ENCODE assay signal across 8 mouse cellular contexts in genomic region chr8:84722530-84722849, GRCm38 (mm10). TPM values are rescaled to one million over a fixed set of nuclear protein-coding genes. Genes with fewer than 3 reads are reported as not detected.
DNase-seq lines count a peak whose midpoint lies in the region; ATAC-seq and TF ChIP-seq lines count a peak whose summit lies in the region.

No protein-coding gene starts in this region.

- no peak overlapping the region for H3K4me3 ChIP-seq in left cerebral cortex, adult 2 months
- H3K4me3 ChIP-seq in embryonic facial prominence, embryonic 15.5 days (replicated peaks): no peak overlapping the region
- H3K4me3 ChIP-seq in intestine, embryonic 16.5 days (ENCODE audit: low read length): no peak overlapping the region
- no peak overlapping the region for H3K4me3 ChIP-seq in neural tube, embryonic 13.5 days

- H3K9ac ChIP-seq in embryonic facial prominence, embryonic 15.5 days: no peak overlapping the region
- H3K9ac ChIP-seq in intestine, embryonic 16.5 days (ENCODE audit: low read depth, low read length): peak overlapping the region; percentile 23; the same call in 1 of the 2 replicates
- H3K9ac ChIP-seq in neural tube, embryonic 13.5 days: 0 out of 2 replicates have a peak overlapping the region, but pooled peaks have one; percentile 52

- H3K36me3 ChIP-seq in embryonic facial prominence, embryonic 15.5 days: peaks cover 65% of the 10 kb centered on the region
- H3K36me3 ChIP-seq in intestine, embryonic 16.5 days (ENCODE audit: control insufficient read depth, insufficient read depth, low read length): no peaks in the 10 kb centered on the region; the same call in 1 of the 2 replicates
- H3K36me3 ChIP-seq in neural tube, embryonic 13.5 days: peaks cover 44% of the 10 kb centered on the region; the same call in 1 of the 2 replicates

- peaks cover 80% of the 10 kb centered on the region for H3K4me1 ChIP-seq in embryonic facial prominence, embryonic 15.5 days
- peaks cover 46% of the 10 kb centered on the region for H3K4me1 ChIP-seq in intestine, embryonic 16.5 days (ENCODE audit: control insufficient read depth, insufficient read depth, low read length)
- peaks cover 67% of the 10 kb centered on the region for H3K4me1 ChIP-seq in neural tube, embryonic 13.5 days (replicated peaks)

- intact Hi-C loops in left cerebral cortex, adult 2 months (cut with DNase I): no loop called here

- H3K9me3 ChIP-seq in embryonic facial prominence, embryonic 15.5 days (replicated peaks): no peaks in the 10 kb centered on the region
- no peaks in the 10 kb centered on the region for H3K9me3 ChIP-seq in intestine, embryonic 16.5 days (ENCODE audit: control insufficient read depth, low read length)
- H3K9me3 ChIP-seq in neural tube, embryonic 13.5 days: no peaks in the 10 kb centered on the region

- no peak for ATAC-seq in embryonic facial prominence, embryonic 15.5 days (ENCODE audit: insufficient number of reproducible peaks, low FRiP score, low TSS enrichment, low read depth)
- no peak for ATAC-seq in intestine, embryonic 16.5 days
- ATAC-seq in neural tube, embryonic 13.5 days (ENCODE audit: low read depth): peak; percentile 12
- ATAC-seq in CD4-positive, CD25-positive, alpha-beta regulatory T cell, adult 4 months: no peak

- WGBS in embryonic facial prominence, embryonic 15.5 days: 29% methylated on average over 6 of the region's 6 CpGs
- 58% methylated on average over 6 of the region's 6 CpGs for WGBS in intestine, embryonic 16.5 days
- WGBS in neural tube, embryonic 13.5 days: 75% methylated on average over 6 of the region's 6 CpGs

- no peak for DNase-seq in left cerebral cortex, adult 2 months (ENCODE audit: extremely low spot score in 1 of 2, low spot score in 2 of 2)
- DNase-seq in left cerebral cortex, adult 8-10 months (ENCODE audit: low spot score in 2 of 2): no peak
- DNase-seq in thymus, postnatal 36 days: no peak
- DNase-seq in layer of hippocampus, adult 8-10 months (ENCODE audit: low spot score in 2 of 2): no peak

- peak overlapping the region; percentile 88 for H3K27ac ChIP-seq in left cerebral cortex, adult 2 months
- peak overlapping the region; percentile 98 for H3K27ac ChIP-seq in embryonic facial prominence, embryonic 15.5 days (replicated peaks)
- H3K27ac ChIP-seq in intestine, embryonic 16.5 days (ENCODE audit: low read length): peak overlapping the region; percentile 92
- peak overlapping the region; percentile 94 for H3K27ac ChIP-seq in neural tube, embryonic 13.5 days (replicated peaks)

- no peak for TF ChIP-seq CTCF in left cerebral cortex, adult 2 months (IDR thresholded peaks at IDR 0.05)

- H3K27me3 ChIP-seq in embryonic facial prominence, embryonic 15.5 days: no peaks in the 10 kb centered on the region
- H3K27me3 ChIP-seq in intestine, embryonic 16.5 days (replicated peaks; ENCODE audit: control insufficient read depth, insufficient read depth, low read length): peaks cover 10% of the 10 kb centered on the region; the same call in 1 of the 2 replicates
- peaks cover 48% of the 10 kb centered on the region for H3K27me3 ChIP-seq in neural tube, embryonic 13.5 days

- H3K4me2 ChIP-seq in embryonic facial prominence, embryonic 15.5 days (replicated peaks): peak overlapping the region; percentile 43
- no peak overlapping the region for H3K4me2 ChIP-seq in intestine, embryonic 16.5 days (ENCODE audit: low read depth, low read length)
- H3K4me2 ChIP-seq in neural tube, embryonic 13.5 days: 0 out of 2 replicates have a peak overlapping the region, but pooled peaks have one; percentile 33

RNA-seq across cellular contexts. Expression of gene G430095P16Rik, which starts 0.3 kb away (rescaled TPM):
- total RNA-seq in left cerebral cortex, adult 2 months (2021): not detected
- total RNA-seq in left cerebral cortex, adult 8-10 months (2022): under 1 TPM in 1 of 4 experiments, not detected in 3; 0.55 TPM
- polyA plus RNA-seq in embryonic facial prominence, embryonic 15.5 days (2015; fragmentation: Nextera tagmentation; extraction: Ambion mirVana): 4.2 and 4.9 TPM in 2 replicates
- polyA plus RNA-seq in intestine, embryonic 16.5 days (2015; fragmentation: Nextera tagmentation; extraction: Ambion mirVana): 2.0 and 2.6 TPM in 2 replicates
- 1.4 and 2.2 TPM in 2 replicates for polyA plus RNA-seq in neural tube, embryonic 13.5 days (2015; fragmentation: Nextera tagmentation; extraction: Ambion mirVana)
- polyA plus RNA-seq in CD4-positive, CD25-positive, alpha-beta regulatory T cell, adult 4 months (2017; shearing (Covaris generic)): 10 to 100 TPM; 24.3 to 28.6 TPM
- total RNA-seq in layer of hippocampus, adult 8-10 months (2022): not detected

RNA-seq across cellular contexts. Expression of gene Lyl1, which starts 21.2 kb away (rescaled TPM):
- 1 to 10 TPM; 1.6 to 2.6 TPM for total RNA-seq in left cerebral cortex, adult 2 months (2021)
- total RNA-seq in left cerebral cortex, adult 8-10 months (2022): 1 to 10 TPM; 2.2 to 4.5 (median 3.4) TPM
- polyA plus RNA-seq in embryonic facial prominence, embryonic 15.5 days (2015; fragmentation: Nextera tagmentation; extraction: Ambion mirVana): 5.8 and 6.0 TPM in 2 replicates
- 4.9 and 5.0 TPM in 2 replicates for polyA plus RNA-seq in intestine, embryonic 16.5 days (2015; fragmentation: Nextera tagmentation; extraction: Ambion mirVana)
- polyA plus RNA-seq in neural tube, embryonic 13.5 days (2015; fragmentation: Nextera tagmentation; extraction: Ambion mirVana): 2.8 and 3.6 TPM in 2 replicates
- polyA plus RNA-seq in CD4-positive, CD25-positive, alpha-beta regulatory T cell, adult 4 months (2017; shearing (Covaris generic)): 1 to 10 TPM; 2.0 to 2.6 TPM
- 1 to 10 TPM; 2.6 to 7.2 (median 4.8) TPM for total RNA-seq in layer of hippocampus, adult 8-10 months (2022)

RNA-seq across cellular contexts. Expression of gene Nacc1, which starts 34.8 kb away (rescaled TPM):
- total RNA-seq in left cerebral cortex, adult 2 months (2021): 10 to 100 TPM; 95.5 to 96.8 TPM
- total RNA-seq in left cerebral cortex, adult 8-10 months (2022): 10 to 100 TPM; 88.5 to 97.6 (median 93.9) TPM
- 16.7 and 16.9 TPM in 2 replicates for polyA plus RNA-seq in embryonic facial prominence, embryonic 15.5 days (2015; fragmentation: Nextera tagmentation; extraction: Ambion mirVana)
- polyA plus RNA-seq in intestine, embryonic 16.5 days (2015; fragmentation: Nextera tagmentation; extraction: Ambion mirVana): 11.0 and 14.8 TPM in 2 replicates
- 14.1 and 15.1 TPM in 2 replicates for polyA plus RNA-seq in neural tube, embryonic 13.5 days (2015; fragmentation: Nextera tagmentation; extraction: Ambion mirVana)
- 1 to 10 TPM; 8.1 to 9.1 TPM for polyA plus RNA-seq in CD4-positive, CD25-positive, alpha-beta regulatory T cell, adult 4 months (2017; shearing (Covaris generic))
- 10 to 100 TPM; 86.2 to 91.2 (median 87.6) TPM for total RNA-seq in layer of hippocampus, adult 8-10 months (2022)

RNA-seq across cellular contexts. Expression of gene Trmt1, which starts 36.4 kb away (rescaled TPM):
- 100 to 1,000 TPM; 108 to 115 TPM for total RNA-seq in left cerebral cortex, adult 2 months (2021)
- total RNA-seq in left cerebral cortex, adult 8-10 months (2022): 100 to 1,000 TPM; 101 to 105 (median 103) TPM
- polyA plus RNA-seq in embryonic facial prominence, embryonic 15.5 days (2015; fragmentation: Nextera tagmentation; extraction: Ambion mirVana): 69.1 and 78.2 TPM in 2 replicates
- polyA plus RNA-seq in intestine, embryonic 16.5 days (2015; fragmentation: Nextera tagmentation; extraction: Ambion mirVana): 60.0 and 67.1 TPM in 2 replicates
- polyA plus RNA-seq in neural tube, embryonic 13.5 days (2015; fragmentation: Nextera tagmentation; extraction: Ambion mirVana): 53.6 and 55.5 TPM in 2 replicates
- 10 to 100 TPM; 45.0 to 60.3 TPM for polyA plus RNA-seq in CD4-positive, CD25-positive, alpha-beta regulatory T cell, adult 4 months (2017; shearing (Covaris generic))
- total RNA-seq in layer of hippocampus, adult 8-10 months (2022): 100 to 1,000 TPM in 2 of 4 experiments, 10 to 100 TPM in 2; 91.6 to 133 (median 103) TPM

RNA-seq across cellular contexts. Expression of gene Ier2, which starts 59.8 kb away (rescaled TPM):
- total RNA-seq in left cerebral cortex, adult 2 months (2021): 10 to 100 TPM; 17.5 to 17.9 TPM
- total RNA-seq in left cerebral cortex, adult 8-10 months (2022): 10 to 100 TPM in 2 of 4 experiments, 1 to 10 TPM in 2; 5.9 to 15.8 (median 8.9) TPM
- 79.7 and 83.9 TPM in 2 replicates for polyA plus RNA-seq in embryonic facial prominence, embryonic 15.5 days (2015; fragmentation: Nextera tagmentation; extraction: Ambion mirVana)
- polyA plus RNA-seq in intestine, embryonic 16.5 days (2015; fragmentation: Nextera tagmentation; extraction: Ambion mirVana): 77.7 and 78.7 TPM in 2 replicates
- polyA plus RNA-seq in neural tube, embryonic 13.5 days (2015; fragmentation: Nextera tagmentation; extraction: Ambion mirVana): 32.5 and 37.7 TPM in 2 replicates
- polyA plus RNA-seq in CD4-positive, CD25-positive, alpha-beta regulatory T cell, adult 4 months (2017; shearing (Covaris generic)): 10 to 100 TPM; 39.5 to 42.6 TPM
- 10 to 100 TPM in 1 of 4 experiments, 1 to 10 TPM in 3; 7.0 to 10.2 (median 9.3) TPM for total RNA-seq in layer of hippocampus, adult 8-10 months (2022)
